Mouse (Mus musculus): ENCODE measurements at regions not wholly inside any gene's neighbourhood (a gene's known extent, or its start where the extent isn't known, plus 50 kb on each side); places are given as distances from the start of the nearest gene placed in this dataset.
A peak's percentile ranks its signal among the peaks of the same experiment; 100 is the strongest.

- DNase-seq (ENCODE audit: low spot score), result no peak
These were observed 259.1 kb upstream of the Prok2 start for GRCm38 (mm10) chr6:99985322-99985721.

DNA sequence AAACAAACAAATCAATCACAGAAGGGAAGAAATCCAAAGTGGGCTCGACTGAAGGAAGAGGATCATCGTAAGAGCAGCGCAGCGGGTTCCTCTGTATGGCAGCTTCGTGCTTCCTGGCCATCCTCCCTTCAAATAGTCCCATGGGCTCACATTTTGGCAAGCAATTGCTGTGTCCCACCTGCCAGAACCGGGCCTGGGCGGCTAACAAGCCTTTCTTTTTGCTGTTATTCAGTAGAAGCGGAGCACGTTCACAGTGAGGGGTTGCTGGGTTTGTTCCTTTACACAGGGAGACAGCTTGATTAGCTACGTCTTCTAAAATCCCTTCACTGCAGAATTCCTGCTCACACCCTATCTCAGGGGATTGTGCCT lies 258.6 kb upstream of the Prok2 start:
- peak; percentile 20 for DNase-seq (ENCODE audit: low spot score)

DNA sequence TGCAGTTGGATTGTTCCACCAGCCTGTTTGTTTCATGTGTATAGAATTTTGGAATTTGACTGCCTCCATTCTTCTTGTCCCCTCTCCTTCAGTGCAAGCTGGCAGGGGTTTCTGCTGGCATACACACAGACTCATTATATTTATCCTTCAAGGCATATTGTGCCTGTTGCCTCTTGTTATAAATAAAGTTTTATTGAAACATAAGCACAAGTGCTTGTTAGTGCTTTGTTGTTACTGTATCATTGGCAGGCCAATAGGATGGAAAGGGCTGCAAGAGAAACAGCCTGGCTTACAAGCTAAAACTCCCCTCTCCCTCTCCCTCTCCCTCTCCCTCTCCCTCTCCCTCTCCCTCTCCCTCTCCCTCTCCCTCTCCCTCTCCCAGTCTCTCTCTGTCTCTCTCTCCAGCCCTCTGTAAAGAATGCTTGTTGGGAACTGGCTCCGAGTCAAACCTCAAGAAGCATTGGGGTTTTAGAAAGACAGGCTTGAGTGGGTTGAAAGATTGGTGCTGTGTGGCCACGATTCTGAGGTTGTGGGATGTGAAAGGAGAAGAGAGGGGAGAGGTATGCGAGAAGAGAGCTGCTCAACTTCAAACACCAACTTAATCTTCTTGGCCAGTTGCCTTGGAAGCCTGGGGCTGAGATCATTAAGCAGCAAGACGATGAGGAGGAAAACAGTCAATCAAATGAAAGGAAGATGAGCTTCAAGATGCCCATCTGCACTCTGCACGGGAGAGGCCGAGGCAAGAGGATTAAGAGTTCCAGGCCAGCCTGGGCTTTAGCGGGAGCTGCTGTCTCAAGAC lies 258.1 kb upstream of the Prok2 start:
- DNase-seq (ENCODE audit: low spot score), result no peak

GRCm38 (mm10) chr6:99979614-99980013 lies 253.4 kb upstream of the Prok2 start:
- DNase-seq (ENCODE audit: low spot score), result no peak

- DNase-seq (ENCODE audit: low spot score), result no peak
These were observed 252.1 kb upstream of the Prok2 start for GRCm38 (mm10) chr6:99978164-99978746.

DNA sequence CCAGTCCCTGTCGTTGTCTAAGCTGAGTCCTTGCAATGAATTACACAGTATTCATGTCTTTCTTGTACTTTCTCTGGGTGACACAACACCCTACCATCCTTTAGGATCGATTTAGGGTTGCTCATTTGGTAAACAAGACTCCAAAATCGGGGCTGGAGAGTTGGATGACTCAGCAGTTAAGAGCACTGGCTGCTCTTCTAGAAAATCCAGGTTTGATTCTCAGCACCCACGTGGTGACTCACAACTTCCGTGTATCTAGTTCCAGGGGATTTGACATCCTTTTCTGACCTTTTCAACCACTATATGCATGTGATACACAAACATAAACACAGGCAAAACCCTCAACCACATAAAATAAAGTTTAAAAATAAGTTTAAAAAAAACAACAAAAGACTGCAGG lies 250.0 kb upstream of the Prok2 start:
- DNase-seq (ENCODE audit: low spot score), result no peak

- no peak for DNase-seq (ENCODE audit: low spot score)
These were observed 249.3 kb upstream of the Prok2 start for GRCm38 (mm10) chr6:99975486-99975885.

DNA sequence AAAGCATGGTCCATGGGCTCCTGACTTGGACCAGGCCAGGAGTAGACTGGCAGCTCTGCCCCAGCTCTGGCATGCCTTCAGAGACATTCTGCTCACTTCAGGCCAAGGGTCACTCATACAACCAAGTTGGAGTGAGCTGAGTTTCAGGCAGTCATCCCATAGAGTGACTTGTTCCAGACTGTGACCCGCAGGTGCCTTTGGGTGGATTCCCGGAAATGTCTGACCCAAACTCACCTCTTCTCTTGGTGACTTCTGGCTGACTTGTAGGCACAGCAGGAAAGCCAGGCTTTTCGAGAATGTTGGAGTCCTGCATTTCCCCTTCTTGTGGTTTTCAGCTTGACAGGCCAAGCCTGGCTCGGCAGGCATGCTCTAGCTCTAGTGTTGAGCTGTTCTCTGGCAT lies 248.3 kb upstream of the Prok2 start:
- DNase-seq (ENCODE audit: low spot score), result peak; percentile 10

- DNase-seq (ENCODE audit: low spot score), result peak; percentile 61
These were observed 245.2 kb upstream of the Prok2 start for GRCm38 (mm10) chr6:99971376-99971775.

- peak; percentile 62 for DNase-seq (ENCODE audit: low spot score)
These were observed 242.7 kb upstream of the Prok2 start for GRCm38 (mm10) chr6:99968889-99969288.

DNA sequence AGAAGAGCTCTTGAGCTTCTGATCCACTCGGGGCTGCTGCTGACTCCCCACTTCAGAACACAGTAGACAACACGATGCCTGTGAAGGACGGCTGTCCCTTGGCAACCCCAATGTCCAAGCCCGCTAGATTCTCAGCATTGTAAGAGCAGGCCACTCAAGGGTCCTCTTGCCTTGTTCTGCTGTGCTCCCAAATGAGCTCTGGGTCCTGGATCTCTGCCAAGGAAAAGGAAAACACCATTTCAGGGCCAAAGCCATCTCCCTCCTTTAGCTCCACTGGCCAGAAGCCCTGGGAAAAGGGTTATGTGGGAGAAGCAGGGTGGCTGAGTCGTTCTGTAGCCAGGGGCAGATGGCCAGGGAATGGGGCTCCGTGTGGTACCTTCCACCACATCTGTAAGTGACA lies 241.3 kb upstream of the Prok2 start:
- DNase-seq (ENCODE audit: low spot score), result no peak

DNA sequence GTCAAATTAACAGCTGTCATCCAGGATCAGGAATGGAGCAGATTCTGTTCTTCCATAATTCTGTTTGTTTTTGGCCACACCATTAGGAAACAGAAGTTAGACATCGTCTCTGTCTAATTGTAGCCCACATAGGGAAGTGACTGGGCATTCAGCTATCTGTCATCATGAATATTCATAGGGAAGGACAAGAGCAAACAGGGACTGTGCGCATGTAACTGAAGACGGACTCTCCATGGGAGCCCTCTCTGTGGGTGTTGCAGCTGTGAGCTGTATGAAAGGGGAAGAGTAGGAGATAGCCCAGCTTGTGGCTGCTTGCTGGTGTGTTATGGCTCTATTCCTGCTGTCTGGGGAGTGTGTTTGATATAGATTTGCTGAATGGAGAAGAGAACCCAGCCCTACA lies 238.3 kb upstream of the Prok2 start:
- DNase-seq (ENCODE audit: low spot score), result no peak

DNA sequence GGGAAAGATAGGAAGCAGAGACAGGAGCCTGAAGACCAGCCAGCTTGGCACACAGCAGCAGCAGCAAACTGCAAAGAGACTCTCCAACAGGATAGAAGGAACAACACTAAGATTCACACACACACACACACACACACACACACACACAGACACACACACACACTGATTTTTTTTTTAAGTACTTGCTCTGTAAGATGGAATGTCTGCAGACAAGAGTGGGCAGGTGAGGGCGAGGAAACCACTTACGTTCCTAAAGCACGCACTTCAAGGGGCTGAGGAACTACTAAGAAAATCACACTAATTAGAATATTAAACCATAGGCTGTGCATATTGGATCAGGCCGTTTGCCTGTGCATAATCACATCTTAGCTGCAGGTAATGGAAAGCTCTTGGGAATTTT lies 237.8 kb upstream of the Prok2 start:
- no peak for DNase-seq (ENCODE audit: low spot score)

GRCm38 (mm10) chr6:99959371-99959770 lies 233.2 kb upstream of the Prok2 start:
- DNase-seq (ENCODE audit: low spot score), result no peak

- no peak for DNase-seq (ENCODE audit: low spot score)
These were observed 228.9 kb upstream of the Prok2 start for GRCm38 (mm10) chr6:99954832-99955830.

DNA sequence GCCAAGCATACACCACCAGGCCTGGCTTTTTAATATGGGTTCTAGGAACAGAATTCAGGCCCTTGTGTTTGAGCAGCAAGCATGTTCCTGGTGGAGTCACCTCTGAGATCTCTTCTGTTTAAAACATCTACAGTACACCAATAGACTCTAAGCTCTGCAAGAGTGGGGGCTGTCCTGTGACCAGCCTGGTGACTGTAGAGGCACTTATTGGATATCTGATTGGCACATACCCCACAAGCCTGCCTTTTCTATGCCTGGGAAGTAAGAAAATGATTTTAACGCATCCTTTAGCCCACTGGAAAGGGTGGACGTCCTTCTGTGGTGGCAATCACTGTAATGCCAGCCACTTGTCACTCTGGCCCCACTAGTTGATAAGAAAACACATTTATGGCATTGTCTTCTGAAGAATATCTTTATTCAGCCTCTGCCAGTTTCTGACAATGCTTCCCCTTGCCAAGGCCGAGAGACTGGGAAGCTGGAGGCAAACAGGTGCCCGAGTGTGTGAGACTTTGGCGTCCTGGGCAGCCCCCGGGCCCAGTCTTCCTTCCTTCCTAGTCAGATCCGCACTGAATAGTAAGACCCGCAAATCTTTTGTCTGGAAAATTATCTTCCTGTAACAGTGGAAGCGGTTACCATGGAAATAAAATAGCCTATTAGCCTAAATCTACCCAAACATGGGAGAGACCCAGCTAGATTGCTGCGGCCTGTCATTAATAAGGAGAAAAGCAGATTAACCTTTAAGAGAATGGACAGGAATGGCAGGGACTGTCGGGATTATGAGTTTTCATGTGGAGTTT lies 228.0 kb upstream of the Prok2 start:
- DNase-seq (ENCODE audit: low spot score), result no peak

GRCm38 (mm10) chr6:99950811-99951210 lies 224.6 kb upstream of the Prok2 start:
- no peak for DNase-seq (ENCODE audit: low spot score)

DNA sequence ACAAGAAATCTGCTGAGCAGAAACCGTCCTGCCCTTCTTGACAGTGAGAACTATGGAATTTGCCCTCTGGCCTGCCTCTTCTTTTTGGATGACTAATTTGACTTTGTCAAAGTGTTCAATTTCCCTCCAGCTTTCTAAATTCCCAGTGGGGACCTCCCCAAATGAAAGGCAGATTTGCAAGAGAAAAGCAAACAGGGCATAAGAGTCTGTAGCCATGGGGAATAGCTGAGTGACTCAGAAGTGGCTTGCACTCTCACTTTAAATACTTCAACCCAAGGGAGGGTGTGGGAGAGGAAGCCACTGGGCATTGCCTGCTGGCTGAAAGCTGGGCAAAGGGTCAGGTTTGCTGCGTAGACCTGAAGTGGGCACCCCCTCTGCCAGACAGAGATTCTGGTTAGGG lies 220.7 kb upstream of the Prok2 start:
- no peak for DNase-seq (ENCODE audit: low spot score)

- DNase-seq (ENCODE audit: low spot score), result no peak
These were observed 220.3 kb upstream of the Prok2 start for GRCm38 (mm10) chr6:99946481-99946880.

GRCm38 (mm10) chr6:99945691-99946090 lies 219.5 kb upstream of the Prok2 start:
- DNase-seq (ENCODE audit: low spot score), result no peak

GRCm38 (mm10) chr6:99942958-99943357 lies 216.8 kb upstream of the Prok2 start:
- no peak for DNase-seq (ENCODE audit: low spot score)

Data from gastrocnemius, adult 18-20 months (tissue).